Mouse (Mus musculus): Measurements from ENCODE around the gene Ube2c. TPM values are rescaled to one million over a fixed set of nuclear protein-coding genes. Genes with fewer than 3 reads are reported as not detected.

The Ube2c gene
- polyA plus RNA-seq, 1 experiment from 2014 or later = 35.4 TPM

DNA sequence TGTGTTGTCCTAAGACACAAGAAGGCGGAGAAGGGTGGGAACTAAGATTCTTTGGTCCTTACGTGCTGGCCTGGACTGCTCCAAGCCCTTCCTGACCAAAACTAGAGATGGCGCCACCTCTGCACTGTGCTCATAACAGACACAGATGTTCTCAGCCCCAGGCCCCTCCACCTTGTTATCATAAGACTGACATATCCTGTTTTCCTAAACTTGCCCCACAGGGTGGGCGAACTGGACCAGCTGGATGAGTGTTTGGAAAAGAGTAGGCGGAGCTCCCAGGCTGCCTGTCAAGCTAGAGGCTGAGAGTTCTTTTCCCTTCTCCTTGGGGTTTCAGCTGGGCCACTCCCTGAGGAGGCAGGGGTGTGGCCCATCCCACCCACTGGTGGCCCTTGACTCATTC is 48.0 kb downstream of the Ube2c start:
- H3K4me2 ChIP-seq (ENCODE audit: low read length) = no peak overlapping the region
- H3K4me3 ChIP-seq (ENCODE audit: low read depth, low read length) = no peak overlapping the region
- ATAC-seq = no peak
- no peak overlapping the region for H3K27ac ChIP-seq (ENCODE audit: low read length)
- 91% methylated on average over 5 of the region's 5 CpGs for WGBS
- H3K9ac ChIP-seq (ENCODE audit: low read depth, low read length) = no peak overlapping the region
- peaks cover 6% of the 10 kb centered on the region for H3K4me1 ChIP-seq (ENCODE audit: control insufficient read depth, insufficient read depth, low read length)
- no peaks in the 10 kb centered on the region for H3K27me3 ChIP-seq (ENCODE audit: control insufficient read depth, insufficient read depth, low read depth, low read length)
- H3K9me3 ChIP-seq (replicated peaks; ENCODE audit: control insufficient read depth, low read length, poor library complexity, severe bottlenecking) = no peaks in the 10 kb centered on the region
- H3K36me3 ChIP-seq (ENCODE audit: control insufficient read depth, insufficient read depth, low read length) = peaks cover 10% of the 10 kb centered on the region

DNA sequence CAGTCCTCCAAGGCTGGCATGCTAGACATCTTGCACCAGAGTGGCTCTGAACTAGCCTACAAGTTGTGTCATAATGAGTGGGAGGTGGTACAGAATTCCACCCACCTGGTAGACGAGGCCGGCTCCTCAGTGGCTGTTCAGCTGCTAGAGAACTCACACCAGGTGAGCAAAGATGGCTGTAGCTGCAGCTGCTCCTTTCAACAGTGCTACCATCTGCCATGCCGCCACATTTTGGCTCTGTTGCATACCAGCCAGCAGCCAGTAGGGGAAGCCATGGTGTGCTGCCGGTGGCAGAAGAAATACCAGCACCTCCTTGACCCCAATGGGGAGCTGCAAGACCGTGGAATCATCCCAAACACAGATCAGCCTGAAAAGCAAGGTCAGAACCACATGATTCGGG is 51.4 kb downstream of the Ube2c start:
- no peak overlapping the region for H3K27ac ChIP-seq (ENCODE audit: low read length)
- peaks cover 23% of the 10 kb centered on the region for H3K36me3 ChIP-seq (ENCODE audit: control insufficient read depth, insufficient read depth, low read length)
- no peaks in the 10 kb centered on the region for H3K27me3 ChIP-seq (ENCODE audit: control insufficient read depth, insufficient read depth, low read depth, low read length)
- H3K4me3 ChIP-seq (ENCODE audit: low read depth, low read length) = no peak overlapping the region
- ATAC-seq = no peak
- H3K4me1 ChIP-seq (ENCODE audit: control insufficient read depth, insufficient read depth, low read length) = peaks cover 14% of the 10 kb centered on the region
- no peak overlapping the region for H3K4me2 ChIP-seq (ENCODE audit: low read length)
- H3K9ac ChIP-seq (ENCODE audit: low read depth, low read length) = no peak overlapping the region
- H3K9me3 ChIP-seq (replicated peaks; ENCODE audit: control insufficient read depth, low read length, poor library complexity, severe bottlenecking) = no peaks in the 10 kb centered on the region
- WGBS = 83% methylated on average over 6 of the region's 6 CpGs

DNA sequence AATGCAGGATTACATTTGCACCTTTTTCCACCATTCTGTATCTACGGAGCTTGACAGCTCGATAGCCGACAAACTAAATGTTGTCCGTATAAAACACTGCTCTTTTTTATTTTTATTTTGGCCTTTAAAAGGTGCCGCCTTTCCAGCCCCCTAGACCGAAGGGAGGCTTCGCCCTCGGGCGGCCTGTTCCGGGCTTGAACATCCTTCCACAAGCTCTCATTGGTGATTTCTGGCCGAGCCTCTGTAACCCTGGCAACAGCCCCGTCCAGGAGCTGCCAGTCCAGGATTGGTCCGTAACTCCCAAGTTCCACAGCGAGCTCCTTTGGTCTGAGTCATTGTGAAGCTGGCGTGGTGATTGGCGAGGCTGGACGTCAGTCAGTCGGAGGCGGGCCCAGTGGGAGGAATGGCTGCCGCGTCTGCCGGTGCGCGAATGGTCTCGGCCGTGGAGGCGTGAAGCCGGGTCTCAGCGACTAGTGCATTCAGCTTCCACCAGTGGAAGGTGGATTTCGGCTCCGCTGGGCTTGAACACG is 53.0 kb downstream of the Ube2c start, which contains the start of gene Zswim1:
Gene Zswim1, plus strand, starts transcription at position 51 of the 530 bp plus-strand sequence.
- Histone ChIP-seq H3K9me3 (replicated peaks; ENCODE audit: control insufficient read depth, low read length, poor library complexity, severe bottlenecking) (no peaks in the 10 kb centered on the region), H3K4me1 (ENCODE audit: control insufficient read depth, insufficient read depth, low read length) (peaks cover 14% of the 10 kb centered on the region), H3K36me3 (ENCODE audit: control insufficient read depth, insufficient read depth, low read length) (peaks cover 30% of the 10 kb centered on the region), H3K4me3 (ENCODE audit: low read depth, low read length) (peak within 1 kb of the TSS; percentile 69), H3K27ac (ENCODE audit: low read length) (peak within 1 kb of the TSS; percentile 95), H3K27me3 (ENCODE audit: control insufficient read depth, insufficient read depth, low read depth, low read length) (no peaks in the 10 kb centered on the region), H3K9ac (ENCODE audit: low read depth, low read length) (peak within 1 kb of the TSS; percentile 87), H3K4me2 (ENCODE audit: low read length) (peak within 1 kb of the TSS; percentile 61)
- 1% methylated on average over 32 of the region's 32 CpGs for WGBS
- peak; percentile 99 for ATAC-seq

- WGBS = 1% methylated on average over 10 of the region's 10 CpGs
- Histone ChIP-seq H3K9me3 (replicated peaks; ENCODE audit: control insufficient read depth, low read length, poor library complexity, severe bottlenecking) (no peaks in the 10 kb centered on the region), H3K9ac (ENCODE audit: low read depth, low read length) (peak overlapping the region; percentile 87), H3K4me1 (ENCODE audit: control insufficient read depth, insufficient read depth, low read length) (peaks cover 14% of the 10 kb centered on the region), H3K27me3 (ENCODE audit: control insufficient read depth, insufficient read depth, low read depth, low read length) (no peaks in the 10 kb centered on the region), H3K4me3 (ENCODE audit: low read depth, low read length) (peak overlapping the region; percentile 69), H3K36me3 (ENCODE audit: control insufficient read depth, insufficient read depth, low read length) (peaks cover 32% of the 10 kb centered on the region), H3K4me2 (ENCODE audit: low read length) (peak overlapping the region; percentile 61), H3K27ac (ENCODE audit: low read length) (peak overlapping the region; percentile 95)
- peak; percentile 83 for ATAC-seq
These were observed 53.5 kb downstream of the Ube2c start for GRCm38 (mm10) chr2:164823181-164823585.

GRCm38 (mm10) chr2:164823969-164824368 is 54.3 kb downstream of the Ube2c start:
- H3K9ac ChIP-seq (ENCODE audit: low read depth, low read length) = no peak overlapping the region; the same call in 1 of the 2 replicates
- H3K27ac ChIP-seq (ENCODE audit: low read length) = no peak overlapping the region
- no peaks in the 10 kb centered on the region for H3K9me3 ChIP-seq (replicated peaks; ENCODE audit: control insufficient read depth, low read length, poor library complexity, severe bottlenecking)
- H3K36me3 ChIP-seq (ENCODE audit: control insufficient read depth, insufficient read depth, low read length) = peaks cover 32% of the 10 kb centered on the region
- no peaks in the 10 kb centered on the region for H3K27me3 ChIP-seq (ENCODE audit: control insufficient read depth, insufficient read depth, low read depth, low read length)
- H3K4me3 ChIP-seq (ENCODE audit: low read depth, low read length) = no peak overlapping the region
- H3K4me2 ChIP-seq (ENCODE audit: low read length) = peak overlapping the region; percentile 61; the same call in 1 of the 2 replicates
- 90% methylated on average over 4 of the region's 4 CpGs for WGBS
- ATAC-seq = no peak
- peaks cover 14% of the 10 kb centered on the region for H3K4me1 ChIP-seq (ENCODE audit: control insufficient read depth, insufficient read depth, low read length)

GRCm38 (mm10) chr2:164825521-164825920 is 55.8 kb downstream of the Ube2c start:
- Histone ChIP-seq H3K27ac (ENCODE audit: low read length) (no peak overlapping the region), H3K9ac (ENCODE audit: low read depth, low read length) (no peak overlapping the region), H3K4me1 (ENCODE audit: control insufficient read depth, insufficient read depth, low read length) (peaks cover 14% of the 10 kb centered on the region), H3K9me3 (replicated peaks; ENCODE audit: control insufficient read depth, low read length, poor library complexity, severe bottlenecking) (no peaks in the 10 kb centered on the region), H3K27me3 (ENCODE audit: control insufficient read depth, insufficient read depth, low read depth, low read length) (no peaks in the 10 kb centered on the region), H3K36me3 (ENCODE audit: control insufficient read depth, insufficient read depth, low read length) (peaks cover 32% of the 10 kb centered on the region), H3K4me2 (ENCODE audit: low read length) (no peak overlapping the region), H3K4me3 (ENCODE audit: low read depth, low read length) (no peak overlapping the region)
- no peak for ATAC-seq
- 94% methylated on average over 17 of the region's 17 CpGs for WGBS

DNA sequence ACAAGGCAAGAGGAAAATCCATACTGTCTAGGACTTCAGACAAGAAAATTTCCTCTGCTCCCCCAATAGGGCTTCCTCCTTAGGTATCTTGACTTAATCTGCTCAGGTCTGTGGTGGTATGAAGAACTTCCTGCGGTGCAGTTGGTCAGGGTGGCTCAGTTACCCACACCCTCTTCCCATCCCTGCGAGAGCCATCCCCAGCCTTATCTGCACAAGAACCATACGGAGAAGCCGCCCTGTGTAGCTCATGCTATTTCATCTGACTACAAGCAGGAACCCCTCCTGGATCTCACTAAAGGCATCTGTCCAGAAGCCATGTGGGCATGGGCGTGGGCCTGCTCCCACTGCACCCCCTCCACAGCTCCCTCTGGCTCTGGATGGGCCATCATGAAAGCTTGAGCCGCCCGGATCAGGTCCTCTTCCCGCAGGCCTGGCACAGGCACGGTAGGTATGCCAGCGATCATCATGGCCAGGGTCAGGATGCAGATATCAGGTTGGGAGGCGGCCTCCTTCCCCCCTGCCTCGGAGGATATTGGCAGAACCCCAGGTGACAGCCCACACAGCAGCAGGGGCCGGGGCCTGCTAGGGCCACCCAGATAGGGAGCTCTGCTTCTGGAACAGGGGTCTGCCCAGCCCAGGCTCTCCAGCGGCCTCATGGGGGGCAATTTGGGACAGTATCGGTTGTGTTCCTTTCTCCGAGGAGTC is 57.6 kb downstream of the Ube2c start:
- Histone ChIP-seq H3K27ac (ENCODE audit: low read length) (no peak overlapping the region), H3K9me3 (replicated peaks; ENCODE audit: control insufficient read depth, low read length, poor library complexity, severe bottlenecking) (no peaks in the 10 kb centered on the region), H3K9ac (ENCODE audit: low read depth, low read length) (no peak overlapping the region), H3K27me3 (ENCODE audit: control insufficient read depth, insufficient read depth, low read depth, low read length) (no peaks in the 10 kb centered on the region), H3K36me3 (ENCODE audit: control insufficient read depth, insufficient read depth, low read length) (peaks cover 23% of the 10 kb centered on the region), H3K4me1 (ENCODE audit: control insufficient read depth, insufficient read depth, low read length) (peaks cover 10% of the 10 kb centered on the region), H3K4me2 (ENCODE audit: low read length) (no peak overlapping the region), H3K4me3 (ENCODE audit: low read depth, low read length) (no peak overlapping the region)
- WGBS = 94% methylated on average over 16 of the region's 16 CpGs
- ATAC-seq = no peak

Other genes starting within 250 kb of the Ube2c start
- 2.3 and 2.5 TPM in 2 replicates for gene Wfdc2, start 207.5 kb upstream of the Ube2c start, polyA plus RNA-seq (2015; fragmentation: Nextera tagmentation; extraction: Ambion mirVana)
- gene Spint3, start 196.4 kb upstream of the Ube2c start, polyA plus RNA-seq (2015; fragmentation: Nextera tagmentation; extraction: Ambion mirVana) = not detected in 2 replicates
- gene Wfdc6a, start 184.5 kb upstream of the Ube2c start, polyA plus RNA-seq (2015; fragmentation: Nextera tagmentation; extraction: Ambion mirVana) = not detected in 2 replicates
- gene Eppin, start 176.3 kb upstream of the Ube2c start, polyA plus RNA-seq (2015; fragmentation: Nextera tagmentation; extraction: Ambion mirVana) = not detected in 2 replicates
- gene Wfdc6b, start 156.4 kb upstream of the Ube2c start, polyA plus RNA-seq (2015; fragmentation: Nextera tagmentation; extraction: Ambion mirVana) = not detected in 2 replicates
- gene Wfdc8, start 156.3 kb upstream of the Ube2c start, polyA plus RNA-seq (2015; fragmentation: Nextera tagmentation; extraction: Ambion mirVana) = not detected in 2 replicates
- not detected in 2 replicates for gene Wfdc16, start 131.1 kb upstream of the Ube2c start, polyA plus RNA-seq (2015; fragmentation: Nextera tagmentation; extraction: Ambion mirVana)
- not detected in 2 replicates for gene Wfdc10, start 113.9 kb upstream of the Ube2c start, polyA plus RNA-seq (2015; fragmentation: Nextera tagmentation; extraction: Ambion mirVana)
- gene Wfdc9, start 113.3 kb upstream of the Ube2c start, polyA plus RNA-seq (2015; fragmentation: Nextera tagmentation; extraction: Ambion mirVana) = not detected in 2 replicates
- gene Wfdc11, start 95.8 kb upstream of the Ube2c start, polyA plus RNA-seq (2015; fragmentation: Nextera tagmentation; extraction: Ambion mirVana) = not detected in 2 replicates
- not detected in 2 replicates for gene Wfdc13, start 84.8 kb upstream of the Ube2c start, polyA plus RNA-seq (2015; fragmentation: Nextera tagmentation; extraction: Ambion mirVana)
- gene Spint4, start 71.4 kb upstream of the Ube2c start, polyA plus RNA-seq (2015; fragmentation: Nextera tagmentation; extraction: Ambion mirVana) = not detected in 2 replicates
- gene Spint5, start 54.6 kb upstream of the Ube2c start, polyA plus RNA-seq (2015; fragmentation: Nextera tagmentation; extraction: Ambion mirVana) = not detected in 2 replicates
- 1.5 and 1.7 TPM in 2 replicates for gene Wfdc3, start 24.0 kb upstream of the Ube2c start, polyA plus RNA-seq (2015; fragmentation: Nextera tagmentation; extraction: Ambion mirVana)
- gene Dnttip1, start 23.9 kb upstream of the Ube2c start, polyA plus RNA-seq (2015; fragmentation: Nextera tagmentation; extraction: Ambion mirVana) = 55.1 and 58.4 TPM in 2 replicates
- 0.43 TPM in 1 of 2 replicates, not detected in the other for gene Tnnc2, start 10.1 kb downstream of the Ube2c start, polyA plus RNA-seq (2015; fragmentation: Nextera tagmentation; extraction: Ambion mirVana)
- gene Snx21, start 15.9 kb downstream of the Ube2c start, polyA plus RNA-seq (2015; fragmentation: Nextera tagmentation; extraction: Ambion mirVana) = 35.3 and 41.4 TPM in 2 replicates
- 17.8 and 19.6 TPM in 2 replicates for gene Acot8, start 35.0 kb downstream of the Ube2c start, polyA plus RNA-seq (2015; fragmentation: Nextera tagmentation; extraction: Ambion mirVana)
- gene Zswim3, start 35.2 kb downstream of the Ube2c start, polyA plus RNA-seq (2015; fragmentation: Nextera tagmentation; extraction: Ambion mirVana) = 17.0 and 17.4 TPM in 2 replicates
- gene Zswim1, start 52.8 kb downstream of the Ube2c start, polyA plus RNA-seq (2015; fragmentation: Nextera tagmentation; extraction: Ambion mirVana) = 29.5 and 29.9 TPM in 2 replicates
- not detected in 2 replicates for gene Spata25, start 58.6 kb downstream of the Ube2c start, polyA plus RNA-seq (2015; fragmentation: Nextera tagmentation; extraction: Ambion mirVana)
- gene Ctsa, start 63.0 kb downstream of the Ube2c start, polyA plus RNA-seq (2015; fragmentation: Nextera tagmentation; extraction: Ambion mirVana) = 95.4 and 95.6 TPM in 2 replicates
- gene Neurl2, start 63.6 kb downstream of the Ube2c start, polyA plus RNA-seq (2015; fragmentation: Nextera tagmentation; extraction: Ambion mirVana) = 5.4 and 7.0 TPM in 2 replicates
- gene Pltp, start 87.8 kb downstream of the Ube2c start, polyA plus RNA-seq (2015; fragmentation: Nextera tagmentation; extraction: Ambion mirVana) = 83.9 and 84.4 TPM in 2 replicates
- 78.9 and 85.6 TPM in 2 replicates for gene Pcif1, start 109.4 kb downstream of the Ube2c start, polyA plus RNA-seq (2015; fragmentation: Nextera tagmentation; extraction: Ambion mirVana)
- 16.2 and 16.9 TPM in 2 replicates for gene Zfp335, start 141.9 kb downstream of the Ube2c start, polyA plus RNA-seq (2015; fragmentation: Nextera tagmentation; extraction: Ambion mirVana)
- 26.7 and 28.0 TPM in 2 replicates for gene Mmp9, start 170.9 kb downstream of the Ube2c start, polyA plus RNA-seq (2015; fragmentation: Nextera tagmentation; extraction: Ambion mirVana)
- gene Slc12a5, start 190.9 kb downstream of the Ube2c start, polyA plus RNA-seq (2015; fragmentation: Nextera tagmentation; extraction: Ambion mirVana) = 52.8 and 57.7 TPM in 2 replicates